Mouse (Mus musculus) stomach, adult 2 months (tissue): ENCODE data around the gene Dmrt2. TPM values are rescaled to one million over a fixed set of nuclear protein-coding genes. Genes with fewer than 3 reads are reported as not detected.

Experiments
- polyA plus RNA-seq: library from polyadenylated mRNA; depleted of rRNA; stranded (reverse); fragments of >200 nt; gene quantifications from 2 replicates; pipeline ENCODE4 v1.2.3, GENCODE M21; 2012; rRNA removed

Gene Dmrt2
- 0.88 and 0.95 TPM in 2 replicates for polyA plus RNA-seq

DNA sequence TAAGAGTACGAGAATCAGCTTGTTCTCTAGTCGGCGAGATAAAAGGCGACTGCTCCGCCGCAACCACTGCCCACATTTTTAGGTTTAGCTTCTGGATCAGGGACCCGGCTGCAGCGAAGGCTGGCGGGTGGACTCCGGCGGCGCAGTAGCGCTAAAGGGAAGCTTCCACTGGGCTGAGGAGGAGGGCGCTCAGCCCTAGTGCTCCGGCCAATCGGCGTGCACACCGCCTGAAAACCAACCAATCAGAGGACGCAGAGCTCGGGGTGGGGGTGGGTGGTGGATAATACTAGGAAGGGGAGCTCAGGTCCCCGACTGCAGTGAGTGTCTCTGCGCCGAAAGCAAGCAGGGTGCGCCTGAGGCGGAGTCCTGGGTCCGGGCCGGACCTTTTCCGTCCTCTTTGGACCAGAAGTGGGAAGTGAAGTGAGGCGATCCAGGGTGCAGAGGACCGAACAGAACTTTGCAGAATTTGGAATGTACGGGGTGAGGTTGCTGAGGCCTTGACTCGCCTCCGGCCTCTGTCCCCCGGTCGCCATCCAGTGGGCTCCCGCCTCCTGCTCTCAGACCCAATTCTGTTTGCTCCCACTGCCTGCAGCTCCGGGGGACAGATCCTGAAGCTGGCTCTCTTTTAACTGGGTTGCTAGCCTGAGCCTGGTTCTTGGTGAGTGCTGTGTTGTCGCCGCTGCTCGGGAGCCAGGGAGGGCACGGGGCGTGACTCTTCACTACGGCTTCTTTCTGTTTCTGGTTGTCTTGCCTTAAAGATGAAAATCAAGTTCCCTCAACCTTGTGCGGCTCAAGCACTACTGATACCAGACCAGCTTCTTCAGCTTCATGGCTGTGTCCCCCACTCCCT lies at the start of gene Dmrt2:
TSS of gene Dmrt2 (plus strand) at position 311 of the 850 bp plus-strand sequence.

Other genes with a start within 250 kb of the Dmrt2 start
- not detected in 2 replicates for gene Dmrt1, start 166.8 kb upstream of the Dmrt2 start, polyA plus RNA-seq
- 0.03 and 0.06 TPM in 2 replicates for gene Dmrt3, start 62.1 kb upstream of the Dmrt2 start, polyA plus RNA-seq